Mouse (Mus musculus): ENCODE data around the gene Tmco3.

The Tmco3 gene

GRCm38 (mm10) chr8:13287692-13288623 lies at the start of gene Tmco3, which contains the start of gene Dcun1d2:
Tmco3 (plus strand) TSS chr8:13288190.
Dcun1d2 (minus strand) TSS chr8:13288131.
- peak; percentile 98 for DNase-seq (ENCODE audit: low spot score)

- DNase-seq (ENCODE audit: low spot score), result no peak
These were observed 47.9 kb upstream of the Tmco3 start for GRCm38 (mm10) chr8:13240055-13240454.

GRCm38 (mm10) chr8:13240691-13241090 lies 47.3 kb upstream of the Tmco3 start:
- DNase-seq (ENCODE audit: low spot score), result no peak

- DNase-seq (ENCODE audit: low spot score), result no peak
These were observed 44.8 kb upstream of the Tmco3 start for GRCm38 (mm10) chr8:13242985-13243870.

- no peak for DNase-seq (ENCODE audit: low spot score)
These were observed 43.6 kb upstream of the Tmco3 start for GRCm38 (mm10) chr8:13244343-13244880.

- no peak for DNase-seq (ENCODE audit: low spot score)
These were observed 35.2 kb upstream of the Tmco3 start for GRCm38 (mm10) chr8:13252837-13253236.

- DNase-seq (ENCODE audit: low spot score), result no peak
These were observed 34.6 kb upstream of the Tmco3 start for GRCm38 (mm10) chr8:13253413-13253812.

- peak; percentile 71 for DNase-seq (ENCODE audit: low spot score)
These were observed 34.0 kb upstream of the Tmco3 start, which contains the start of gene Adprhl1 for GRCm38 (mm10) chr8:13254019-13254418. Adprhl1 (minus strand) TSS chr8:13254162.

- no peak for DNase-seq (ENCODE audit: low spot score)
These were observed 24.6 kb upstream of the Tmco3 start for GRCm38 (mm10) chr8:13263376-13263775.

GRCm38 (mm10) chr8:13267566-13267965 lies 20.4 kb upstream of the Tmco3 start:
- DNase-seq (ENCODE audit: low spot score), result no peak

GRCm38 (mm10) chr8:13272834-13273233 lies 15.2 kb upstream of the Tmco3 start:
- no peak for DNase-seq (ENCODE audit: low spot score)

- DNase-seq (ENCODE audit: low spot score), result no peak
These were observed 11.0 kb upstream of the Tmco3 start for GRCm38 (mm10) chr8:13276941-13277447.

GRCm38 (mm10) chr8:13283200-13283599 lies 4.8 kb upstream of the Tmco3 start:
- no peak for DNase-seq (ENCODE audit: low spot score)

- DNase-seq (ENCODE audit: low spot score), result peak; percentile 96
These were observed 692 bp upstream of the Tmco3 start for GRCm38 (mm10) chr8:13287304-13287691.

- peak; percentile 47 for DNase-seq (ENCODE audit: low spot score)
These were observed 656 bp downstream of the Tmco3 start for GRCm38 (mm10) chr8:13288646-13289045.

GRCm38 (mm10) chr8:13292364-13292763 lies 4.4 kb downstream of the Tmco3 start:
- peak; percentile 80 for DNase-seq (ENCODE audit: low spot score)

GRCm38 (mm10) chr8:13293677-13294470 lies 5.9 kb downstream of the Tmco3 start:
- no peak for DNase-seq (ENCODE audit: low spot score)

GRCm38 (mm10) chr8:13299571-13299970 lies 11.6 kb downstream of the Tmco3 start:
- DNase-seq (ENCODE audit: low spot score), result no peak

GRCm38 (mm10) chr8:13301036-13301435 lies 13.0 kb downstream of the Tmco3 start:
- no peak for DNase-seq (ENCODE audit: low spot score)

GRCm38 (mm10) chr8:13305459-13305858 lies 17.5 kb downstream of the Tmco3 start:
- no peak for DNase-seq (ENCODE audit: low spot score)

GRCm38 (mm10) chr8:13305884-13306283 lies 17.9 kb downstream of the Tmco3 start:
- DNase-seq (ENCODE audit: low spot score), result no peak
